Mouse (Mus musculus): ENCODE measurements around the gene Nipa2. TPM values are rescaled to one million over a fixed set of nuclear protein-coding genes. Genes with fewer than 3 reads are reported as not detected.

Gene Nipa2
- total RNA-seq, 2 experiments from 2014 or later = 44.3 to 49.9 TPM

- DNase-seq (ENCODE audit: low spot score in 2 of 2) = no peak
- Histone ChIP-seq H3K4me3 (no peak overlapping the region), H3K27ac (no peak overlapping the region; the same call in 1 of the 2 replicates)
- no peak for TF ChIP-seq CTCF (conservative IDR thresholded peaks at IDR 0.05)
These were observed 50.2 kb downstream of the Nipa2 start for GRCm38 (mm10) chr7:55912118-55912517.

GRCm38 (mm10) chr7:55911371-55911770, 50.9 kb downstream of the Nipa2 start:
- TF ChIP-seq CTCF (conservative IDR thresholded peaks at IDR 0.05) = no peak
- Histone ChIP-seq H3K27ac (peak overlapping the region; percentile 40), H3K4me3 (no peak overlapping the region)
- DNase-seq (ENCODE audit: low spot score in 2 of 2) = no peak

GRCm38 (mm10) chr7:55910356-55910755, 51.9 kb downstream of the Nipa2 start:
- H3K27ac ChIP-seq = peak overlapping the region; percentile 37
- H3K4me3 ChIP-seq = no peak overlapping the region
- TF ChIP-seq CTCF (conservative IDR thresholded peaks at IDR 0.05) = no peak
- DNase-seq (ENCODE audit: low spot score in 2 of 2) = no peak

- Histone ChIP-seq H3K4me3 (no peak overlapping the region), H3K27ac (0 out of 2 replicates have a peak overlapping the region, but pooled peaks have one; percentile 19)
- DNase-seq (ENCODE audit: low spot score in 2 of 2) = no peak
- TF ChIP-seq CTCF (conservative IDR thresholded peaks at IDR 0.05) = no peak
These were observed 52.8 kb downstream of the Nipa2 start for GRCm38 (mm10) chr7:55909519-55909918.

GRCm38 (mm10) chr7:55905449-55905848, 56.8 kb downstream of the Nipa2 start:
- Histone ChIP-seq H3K4me3 (no peak overlapping the region), H3K27ac (no peak overlapping the region)
- no peak for DNase-seq (ENCODE audit: low spot score in 2 of 2)
- TF ChIP-seq CTCF (conservative IDR thresholded peaks at IDR 0.05) = peak; percentile 65

GRCm38 (mm10) chr7:55903766-55904165, 58.5 kb downstream of the Nipa2 start:
- peak; percentile 36 for TF ChIP-seq CTCF (conservative IDR thresholded peaks at IDR 0.05)
- no peak overlapping the region for H3K4me3 ChIP-seq
- H3K27ac ChIP-seq = no peak overlapping the region
- no peak for DNase-seq (ENCODE audit: low spot score in 2 of 2)

- Histone ChIP-seq H3K4me3 (no peak overlapping the region), H3K27ac (peak overlapping the region; percentile 78)
- DNase-seq (ENCODE audit: low spot score in 2 of 2) = peak in 1 of 2 experiments; percentile 32
- TF ChIP-seq CTCF (conservative IDR thresholded peaks at IDR 0.05) = no peak
These were observed 70.5 kb downstream of the Nipa2 start for GRCm38 (mm10) chr7:55891797-55892196.

GRCm38 (mm10) chr7:55890731-55891130, 71.5 kb downstream of the Nipa2 start:
- peak overlapping the region; percentile 87 for H3K27ac ChIP-seq
- no peak overlapping the region for H3K4me3 ChIP-seq
- DNase-seq (ENCODE audit: low spot score in 2 of 2) = peak in 1 of 2 experiments; percentile 55
- TF ChIP-seq CTCF (conservative IDR thresholded peaks at IDR 0.05) = no peak

GRCm38 (mm10) chr7:55889996-55890395, 72.3 kb downstream of the Nipa2 start:
- H3K4me3 ChIP-seq = no peak overlapping the region
- no peak for TF ChIP-seq CTCF (conservative IDR thresholded peaks at IDR 0.05)
- H3K27ac ChIP-seq = peak overlapping the region; percentile 87
- DNase-seq (ENCODE audit: low spot score in 2 of 2) = no peak

GRCm38 (mm10) chr7:55888603-55889002, 73.7 kb downstream of the Nipa2 start:
- peak overlapping the region; percentile 87; the same call in 1 of the 2 replicates for H3K27ac ChIP-seq
- TF ChIP-seq CTCF (conservative IDR thresholded peaks at IDR 0.05) = no peak
- H3K4me3 ChIP-seq = no peak overlapping the region
- no peak for DNase-seq (ENCODE audit: low spot score in 2 of 2)

Other genes with a start within 250 kb of the Nipa2 start
- 10 to 100 TPM; 12.1 to 12.8 TPM for gene Siglech, start 194.3 kb downstream of the Nipa2 start, total RNA-seq (2021)
- 10 to 100 TPM; 29.5 to 32.9 TPM for gene Tubgcp5, start 168.3 kb downstream of the Nipa2 start, total RNA-seq (2021)
- 100 to 1,000 TPM; 117 to 130 TPM for gene Cyfip1, start 120.7 kb downstream of the Nipa2 start, total RNA-seq (2021)
- gene Nipa1, start 57.5 kb upstream of the Nipa2 start, total RNA-seq (2021) = 10 to 100 TPM; 56.6 to 59.1 TPM
- 100 to 1,000 TPM; 136 to 146 TPM for gene Herc2, start 87.7 kb upstream of the Nipa2 start, total RNA-seq (2021)